Mouse (Mus musculus) C2C12 (cell line): ENCODE data around the gene Crkl. TPM values are rescaled to one million over a fixed set of nuclear protein-coding genes. Genes with fewer than 3 reads are reported as not detected.

Source experiments
- H3K27me3 ChIP-seq: one replicate; pipeline ENCODE4 v1.6.1; 2011; ENCODE audit not compliant: control insufficient read depth, insufficient read depth, insufficient read length
- H3K36me3 ChIP-seq: one replicate; pipeline ENCODE4 v1.6.1; 2011; ENCODE audit not compliant: control insufficient read depth, insufficient read depth
- H3K4me3 ChIP-seq: one replicate; pipeline ENCODE4 v1.5.1; 2011; ENCODE audit warnings: mild to moderate bottlenecking, control low read depth; ENCODE audit not compliant: poor library complexity, insufficient read depth, severe bottlenecking
- H3K79me2 ChIP-seq: one replicate; pipeline ENCODE4 v1.6.1; 2011; ENCODE audit not compliant: control insufficient read depth, insufficient read depth
- H3K79me3 ChIP-seq: one replicate; pipeline ENCODE4 v1.6.1; 2011; ENCODE audit warnings: low read depth, control low read depth
- H3ac ChIP-seq: one replicate; pipeline ENCODE3; 2011; ENCODE audit warnings: low read depth; ENCODE audit not compliant: control insufficient read depth, insufficient read length
- CEBPB ChIP-seq: IDR thresholded peaks from one replicate; pipeline ENCODE4 v1.6.1; 2011; ENCODE audit warnings: low read depth, mild to moderate bottlenecking, control low read depth, moderate library complexity
- CTCF ChIP-seq: IDR thresholded peaks from one replicate; pipeline ENCODE4 v1.5.1; 2011; ENCODE audit not compliant: control insufficient read depth, insufficient read depth, insufficient read length
- FOSL1 ChIP-seq: IDR thresholded peaks from one replicate; pipeline ENCODE4 v1.8.0; 2011; ENCODE audit warnings: mild to moderate bottlenecking, low read length; ENCODE audit not compliant: poor library complexity, insufficient read depth, severe bottlenecking
- MAX ChIP-seq: IDR thresholded peaks from one replicate; pipeline ENCODE4 v1.6.1; 2011; ENCODE audit warnings: mild to moderate bottlenecking, control low read depth
- MYOD1 ChIP-seq: IDR thresholded peaks from one replicate; pipeline ENCODE4 v1.6.1; 2011; ENCODE audit warnings: low read depth; ENCODE audit not compliant: control insufficient read depth, insufficient read length
- MYOG ChIP-seq: IDR thresholded peaks from one replicate; pipeline ENCODE4 v1.6.1; 2011; ENCODE audit not compliant: control insufficient read depth, insufficient read length; ENCODE audit errors: extremely low read depth
- USF1 ChIP-seq: IDR thresholded peaks from one replicate; pipeline ENCODE4 v1.6.1; 2011; ENCODE audit warnings: low read depth, mild to moderate bottlenecking, control low read depth, moderate library complexity
- polyA plus RNA-seq: library from polyadenylated mRNA; unstranded; fragments of >200 nt; fragmentation: generic; extraction: Trizol; gene quantifications from one replicate; pipeline ENCODE4 v1.2.1, GENCODE M21; 2012; ENCODE audit warnings: missing spikeins

The Crkl gene
- polyA plus RNA-seq, 1 experiment, result 15.2 TPM

- Histone ChIP-seq H3K4me3 (no peak overlapping the region), H3K27me3 (no peaks in the 10 kb centered on the region), H3ac (no peak overlapping the region), H3K36me3 (no peaks in the 10 kb centered on the region), H3K79me3 (no peaks in the 10 kb centered on the region), H3K79me2 (peaks cover 20% of the 10 kb centered on the region)
- TF ChIP-seq CEBPB (no peak), USF1 (no peak)
These were observed 42.7 kb upstream of the Crkl start for GRCm38 (mm10) chr16:17409046-17409445.

- Histone ChIP-seq H3K79me3 (no peaks in the 10 kb centered on the region), H3K79me2 (peaks cover 8% of the 10 kb centered on the region), H3K4me3 (no peak overlapping the region), H3K27me3 (no peaks in the 10 kb centered on the region), H3ac (no peak overlapping the region), H3K36me3 (no peaks in the 10 kb centered on the region)
- peak; percentile 34 for TF ChIP-seq USF1
- TF ChIP-seq CEBPB, result no peak
These were observed 41.6 kb upstream of the Crkl start for GRCm38 (mm10) chr16:17410209-17410608.

- TF ChIP-seq FOSL1, result no peak
- TF ChIP-seq MYOG, result no peak
- TF ChIP-seq CEBPB, result no peak
- TF ChIP-seq MAX, result no peak
- no peak for TF ChIP-seq USF1
- TF ChIP-seq CTCF, result no peak
- TF ChIP-seq MYOD1, result no peak
- Histone ChIP-seq H3ac (no peak overlapping the region), H3K79me2 (no peaks in the 10 kb centered on the region), H3K4me3 (no peak overlapping the region), H3K27me3 (no peaks in the 10 kb centered on the region), H3K36me3 (peaks cover 31% of the 10 kb centered on the region), H3K79me3 (no peaks in the 10 kb centered on the region)
These were observed 28.8 kb upstream of the Crkl start for GRCm38 (mm10) chr16:17423021-17423420.

- Histone ChIP-seq H3K79me3 (no peaks in the 10 kb centered on the region), H3K27me3 (no peaks in the 10 kb centered on the region), H3K79me2 (no peaks in the 10 kb centered on the region), H3ac (no peak overlapping the region), H3K36me3 (peaks cover 4% of the 10 kb centered on the region), H3K4me3 (no peak overlapping the region)
- TF ChIP-seq CEBPB, result no peak
- TF ChIP-seq MAX, result no peak
- no peak for TF ChIP-seq MYOD1
- peak; percentile 4 for TF ChIP-seq USF1
- TF ChIP-seq FOSL1, result no peak
These were observed 19.2 kb upstream of the Crkl start for GRCm38 (mm10) chr16:17432576-17432975.

- H3K79me3 ChIP-seq, result peaks cover 53% of the 10 kb centered on the region
These were observed 557 bp downstream of the Crkl start for GRCm38 (mm10) chr16:17452373-17452715.

GRCm38 (mm10) chr16:17456901-17457300, 5.1 kb downstream of the Crkl start:
- Histone ChIP-seq H3ac (no peak overlapping the region), H3K4me3 (no peak overlapping the region), H3K79me3 (peaks cover 92% of the 10 kb centered on the region), H3K27me3 (no peaks in the 10 kb centered on the region), H3K36me3 (peaks cover 35% of the 10 kb centered on the region), H3K79me2 (peaks cover 100% of the 10 kb centered on the region)
- no peak for TF ChIP-seq MYOD1
- no peak for TF ChIP-seq MAX
- TF ChIP-seq FOSL1, result no peak
- TF ChIP-seq MYOG, result no peak
- TF ChIP-seq USF1, result no peak
- TF ChIP-seq CTCF, result no peak
- TF ChIP-seq CEBPB, result no peak

More at GRCm38 (mm10) chr16:17452373-17452715, 557 bp downstream of the Crkl start:
- Histone ChIP-seq H3K4me3 (peak overlapping the region; percentile 95), H3K79me2 (peaks cover 56% of the 10 kb centered on the region), H3K27me3 (no peaks in the 10 kb centered on the region), H3K36me3 (peaks cover 30% of the 10 kb centered on the region), H3ac (peak overlapping the region; percentile 93)
- TF ChIP-seq CEBPB, result no peak
- no peak for TF ChIP-seq USF1
- no peak for TF ChIP-seq FOSL1
